Mouse (Mus musculus): ENCODE results near the gene Csk. TPM values are rescaled to one million over a fixed set of nuclear protein-coding genes. Genes with fewer than 3 reads are reported as not detected.
A peak's percentile ranks its signal among the peaks of the same experiment; 100 is the strongest.

Gene Csk
- polyA plus RNA-seq, 1 experiment from 2014 or later: 25.9 TPM

DNA sequence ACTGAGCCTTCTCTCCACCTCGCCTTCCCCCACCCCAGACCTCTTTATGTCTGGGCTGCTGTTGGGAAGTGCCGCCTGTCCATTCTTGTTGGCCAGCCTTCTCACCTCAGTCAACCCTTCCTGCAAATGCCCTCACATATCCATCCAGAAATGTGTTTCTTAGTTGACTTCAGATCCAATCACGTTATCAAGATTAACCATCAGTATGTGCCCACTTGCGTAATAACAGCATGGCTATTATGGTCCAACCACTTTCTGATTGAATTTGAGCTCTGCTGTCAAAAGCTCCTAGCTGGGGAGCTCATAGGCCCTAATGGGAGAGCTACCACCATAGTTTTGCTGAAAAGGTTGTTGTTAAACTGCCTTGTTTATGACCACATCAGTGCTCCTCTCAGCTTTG is 17.6 kb upstream of the Csk start:
- no peaks in the 10 kb centered on the region for H3K9me3 ChIP-seq
- H3K27me3 ChIP-seq: no peaks in the 10 kb centered on the region
- H3K9ac ChIP-seq: no peak overlapping the region
- H3K4me2 ChIP-seq: no peak overlapping the region
- ATAC-seq (ENCODE audit: borderline replicate concordance, extremely low read depth, low FRiP score, low TSS enrichment): no peak
- no peaks in the 10 kb centered on the region for H3K4me1 ChIP-seq
- 81% methylated on average over 4 of the region's 4 CpGs for WGBS
- H3K4me3 ChIP-seq: no peak overlapping the region
- H3K27ac ChIP-seq: no peak overlapping the region
- no peaks in the 10 kb centered on the region for H3K36me3 ChIP-seq

DNA sequence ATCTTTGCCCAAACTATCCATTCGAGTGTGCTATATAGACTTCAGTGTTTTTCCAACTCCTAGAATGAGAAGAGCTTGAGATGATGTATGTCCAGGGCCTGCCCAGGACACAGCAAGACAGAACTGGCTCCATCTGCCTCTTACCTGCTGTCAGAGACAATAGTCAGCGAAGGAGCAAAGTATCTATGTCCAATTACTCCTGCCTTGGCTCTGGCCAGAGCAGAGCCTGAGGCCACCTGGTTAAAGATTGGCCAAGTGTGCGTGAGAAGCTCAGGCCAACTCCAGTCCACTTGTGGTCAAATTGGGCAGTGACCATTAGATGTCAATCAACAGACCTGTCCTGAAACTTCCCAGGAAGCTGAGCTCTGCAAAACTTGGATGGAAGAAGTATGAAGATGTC is 16.1 kb upstream of the Csk start:
- Histone ChIP-seq H3K4me3 (no peak overlapping the region), H3K9me3 (no peaks in the 10 kb centered on the region), H3K36me3 (no peaks in the 10 kb centered on the region), H3K4me2 (no peak overlapping the region), H3K9ac (no peak overlapping the region), H3K27ac (no peak overlapping the region), H3K27me3 (no peaks in the 10 kb centered on the region), H3K4me1 (no peaks in the 10 kb centered on the region)
- no peak for ATAC-seq (ENCODE audit: borderline replicate concordance, extremely low read depth, low FRiP score, low TSS enrichment)
- WGBS: 77% methylated on average over 3 of the region's 3 CpGs

DNA sequence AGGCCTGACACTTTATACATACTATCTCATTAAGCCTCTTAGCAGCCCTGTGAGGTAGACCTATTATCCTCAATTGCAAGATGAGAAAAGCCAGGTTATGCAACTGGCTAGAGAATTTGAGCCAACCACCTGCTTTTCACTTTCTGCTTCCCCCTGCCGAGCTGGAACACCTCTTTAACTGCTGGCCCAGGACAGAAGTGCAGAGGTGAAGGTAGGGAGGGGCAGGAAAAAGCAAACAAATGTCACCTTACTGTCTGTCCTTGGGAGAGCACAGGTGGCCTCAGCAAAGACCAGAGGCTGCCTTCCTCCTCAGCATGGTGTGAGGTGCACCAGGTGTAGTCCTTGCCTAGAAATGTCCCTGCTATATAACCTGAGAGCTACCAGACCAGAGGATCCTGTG is 14.8 kb upstream of the Csk start:
- Histone ChIP-seq H3K27me3 (no peaks in the 10 kb centered on the region), H3K36me3 (no peaks in the 10 kb centered on the region), H3K4me3 (no peak overlapping the region), H3K4me2 (no peak overlapping the region), H3K9me3 (no peaks in the 10 kb centered on the region), H3K4me1 (no peaks in the 10 kb centered on the region), H3K27ac (no peak overlapping the region), H3K9ac (no peak overlapping the region)
- WGBS: 16% methylated on average over 1 of the region's 1 CpGs
- ATAC-seq (ENCODE audit: borderline replicate concordance, extremely low read depth, low FRiP score, low TSS enrichment): no peak

DNA sequence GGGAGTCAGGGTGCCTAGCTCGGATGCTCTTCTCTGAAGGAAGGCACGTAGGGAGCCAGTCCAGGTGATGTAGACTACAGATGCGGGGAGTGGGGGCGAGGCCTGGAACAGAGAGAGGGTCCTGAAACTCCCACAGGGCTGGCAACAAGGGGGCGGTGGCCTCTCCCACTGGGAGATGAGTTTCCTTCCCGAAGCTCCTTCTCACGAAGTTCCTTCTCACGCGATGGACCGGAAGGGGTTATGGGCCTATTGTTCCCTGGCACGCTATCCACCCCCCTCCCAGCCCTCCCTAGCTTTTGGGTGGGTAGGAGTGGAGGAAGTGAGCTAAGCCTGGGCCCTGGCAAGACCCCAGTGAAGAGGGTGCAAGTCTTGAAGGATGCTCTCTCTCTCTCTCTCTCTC is 14.4 kb upstream of the Csk start:
- 59% methylated on average over 11 of the region's 11 CpGs for WGBS
- H3K9ac ChIP-seq: no peak overlapping the region
- H3K4me2 ChIP-seq: no peak overlapping the region
- H3K9me3 ChIP-seq: no peaks in the 10 kb centered on the region
- no peaks in the 10 kb centered on the region for H3K27me3 ChIP-seq
- no peak overlapping the region for H3K4me3 ChIP-seq
- peak; percentile 62; the same call in 1 of the 2 replicates for ATAC-seq (ENCODE audit: borderline replicate concordance, extremely low read depth, low FRiP score, low TSS enrichment)
- H3K36me3 ChIP-seq: no peaks in the 10 kb centered on the region
- no peaks in the 10 kb centered on the region for H3K4me1 ChIP-seq
- H3K27ac ChIP-seq: peak overlapping the region; percentile 57; the same call in 1 of the 2 replicates

DNA sequence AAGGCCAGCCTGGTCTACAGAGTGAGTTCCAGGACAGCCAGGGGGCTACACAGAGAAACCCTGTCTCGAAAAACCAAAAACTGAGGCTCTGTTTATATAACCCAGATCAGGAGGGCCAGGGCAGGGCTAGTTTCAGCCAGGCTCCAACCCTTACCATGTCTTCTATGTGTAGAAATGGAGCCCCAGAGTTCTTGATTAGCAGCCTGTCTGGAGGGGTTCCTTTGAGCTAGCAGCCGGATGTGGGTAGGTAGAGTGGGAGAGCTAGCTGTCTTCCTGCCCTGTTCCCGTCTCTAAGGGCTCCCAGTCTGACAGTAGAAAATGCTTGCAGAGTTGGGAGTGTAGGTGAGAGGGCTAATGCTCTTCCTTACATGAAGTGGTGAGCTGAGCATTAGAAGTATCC is 13.7 kb upstream of the Csk start:
- no peaks in the 10 kb centered on the region for H3K4me1 ChIP-seq
- H3K9me3 ChIP-seq: no peaks in the 10 kb centered on the region
- H3K9ac ChIP-seq: no peak overlapping the region
- peak overlapping the region; percentile 57; the same call in 1 of the 2 replicates for H3K27ac ChIP-seq
- H3K36me3 ChIP-seq: no peaks in the 10 kb centered on the region
- 48% methylated on average over 3 of the region's 3 CpGs for WGBS
- no peak overlapping the region for H3K4me2 ChIP-seq
- no peak for ATAC-seq (ENCODE audit: borderline replicate concordance, extremely low read depth, low FRiP score, low TSS enrichment)
- H3K27me3 ChIP-seq: no peaks in the 10 kb centered on the region
- no peak overlapping the region for H3K4me3 ChIP-seq

DNA sequence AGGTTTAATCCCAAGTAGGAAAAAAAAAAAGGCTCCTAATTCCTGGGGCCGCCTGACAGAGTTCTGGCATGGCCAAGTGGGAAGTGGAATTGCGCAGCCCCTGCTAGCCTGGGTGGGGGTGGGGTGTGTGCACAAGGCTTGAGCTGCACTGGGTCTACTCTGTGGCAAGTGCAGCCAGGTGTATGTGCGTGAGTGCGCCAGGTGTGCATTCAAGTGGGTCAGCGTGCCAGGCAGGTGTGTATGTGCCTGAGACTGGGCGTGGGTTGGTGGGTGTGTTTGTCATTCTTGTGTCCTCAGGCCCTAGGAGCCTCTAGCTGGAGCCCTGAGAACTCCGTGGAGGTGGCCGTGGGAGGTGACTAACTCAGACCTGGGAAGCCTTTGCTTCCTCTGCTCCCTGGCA is 13.1 kb upstream of the Csk start:
- no peak overlapping the region for H3K4me3 ChIP-seq
- H3K27ac ChIP-seq: 0 out of 2 replicates have a peak overlapping the region, but pooled peaks have one; percentile 1
- no peak overlapping the region for H3K9ac ChIP-seq
- no peaks in the 10 kb centered on the region for H3K4me1 ChIP-seq
- no peak overlapping the region for H3K4me2 ChIP-seq
- ATAC-seq (ENCODE audit: borderline replicate concordance, extremely low read depth, low FRiP score, low TSS enrichment): peak; percentile 70
- H3K27me3 ChIP-seq: no peaks in the 10 kb centered on the region
- H3K9me3 ChIP-seq: no peaks in the 10 kb centered on the region
- H3K36me3 ChIP-seq: no peaks in the 10 kb centered on the region
- 64% methylated on average over 8 of the region's 8 CpGs for WGBS

DNA sequence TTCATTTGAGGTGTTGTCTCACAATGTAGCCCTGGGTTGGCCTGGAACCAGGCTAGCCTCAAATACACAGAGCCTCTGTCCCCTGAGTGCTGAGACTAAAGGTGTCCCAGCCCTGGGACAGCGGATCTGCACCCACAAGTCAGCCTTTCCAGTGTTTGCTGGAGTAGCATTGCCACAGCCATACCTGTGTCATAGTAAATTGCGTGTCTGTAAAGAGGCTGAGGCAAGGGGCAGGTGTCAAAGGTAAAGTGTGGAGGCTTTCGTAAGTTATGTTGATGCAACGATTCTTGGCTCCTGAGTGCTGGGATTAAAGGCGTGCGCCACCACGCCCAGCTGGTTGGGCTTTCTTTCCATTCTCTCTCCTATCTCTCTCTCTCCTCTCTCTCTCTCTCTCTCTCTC is 11.2 kb upstream of the Csk start:
- 36% methylated on average over 7 of the region's 7 CpGs for WGBS
- Histone ChIP-seq H3K4me1 (no peaks in the 10 kb centered on the region), H3K4me2 (no peak overlapping the region), H3K9me3 (no peaks in the 10 kb centered on the region), H3K27ac (no peak overlapping the region), H3K36me3 (no peaks in the 10 kb centered on the region), H3K9ac (no peak overlapping the region), H3K4me3 (no peak overlapping the region), H3K27me3 (no peaks in the 10 kb centered on the region)
- no peak for ATAC-seq (ENCODE audit: borderline replicate concordance, extremely low read depth, low FRiP score, low TSS enrichment)

DNA sequence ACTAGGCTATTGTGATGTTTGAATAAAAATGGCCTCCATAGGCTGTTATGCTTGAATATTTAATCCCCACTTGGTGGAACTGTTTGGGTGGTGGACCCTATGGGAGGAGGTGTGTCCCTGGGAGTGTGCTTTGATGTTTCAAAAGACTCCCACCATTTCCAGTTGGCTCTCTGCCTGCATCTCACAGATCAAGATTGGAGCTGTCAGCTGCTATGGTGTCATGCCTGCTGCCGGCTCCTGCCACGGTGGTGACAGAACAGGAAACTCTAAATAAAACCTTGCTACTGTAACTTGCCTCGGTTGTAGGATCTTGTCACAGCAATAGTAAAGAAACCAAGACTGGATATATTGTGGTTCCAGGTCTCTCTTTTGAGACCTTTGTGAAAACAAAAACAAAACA is 8.1 kb upstream of the Csk start:
- Histone ChIP-seq H3K4me1 (peaks cover 9% of the 10 kb centered on the region; the same call in 1 of the 2 replicates), H3K36me3 (no peaks in the 10 kb centered on the region), H3K9ac (no peak overlapping the region), H3K4me3 (no peak overlapping the region), H3K27ac (no peak overlapping the region), H3K27me3 (no peaks in the 10 kb centered on the region), H3K9me3 (no peaks in the 10 kb centered on the region), H3K4me2 (no peak overlapping the region)
- ATAC-seq (ENCODE audit: borderline replicate concordance, extremely low read depth, low FRiP score, low TSS enrichment): no peak
- WGBS: 32% methylated on average over 3 of the region's 3 CpGs

DNA sequence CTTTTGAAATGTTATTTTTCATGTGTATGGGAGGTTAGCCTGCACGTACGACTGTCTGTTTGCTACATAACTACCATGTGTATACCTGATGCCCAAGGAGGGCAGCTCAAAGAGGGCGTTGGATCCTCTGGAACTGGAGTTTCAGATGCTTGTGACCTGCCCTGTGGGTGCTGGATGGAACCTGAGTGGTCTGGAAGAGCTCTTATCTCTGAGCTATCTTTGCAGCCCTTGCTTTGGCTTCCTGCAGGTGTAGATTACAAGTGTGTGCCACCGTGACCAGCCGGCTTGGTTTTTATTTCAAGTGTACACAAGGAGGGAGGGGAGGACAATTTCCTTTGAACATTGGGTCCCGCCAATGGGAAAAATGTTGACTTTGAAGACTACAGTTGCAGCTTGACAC is 7.1 kb upstream of the Csk start:
- Histone ChIP-seq H3K36me3 (no peaks in the 10 kb centered on the region), H3K27me3 (no peaks in the 10 kb centered on the region), H3K9ac (no peak overlapping the region), H3K27ac (no peak overlapping the region), H3K4me2 (no peak overlapping the region), H3K4me3 (no peak overlapping the region), H3K4me1 (peaks cover 17% of the 10 kb centered on the region), H3K9me3 (no peaks in the 10 kb centered on the region)
- 55% methylated on average over 6 of the region's 6 CpGs for WGBS
- no peak for ATAC-seq (ENCODE audit: borderline replicate concordance, extremely low read depth, low FRiP score, low TSS enrichment)

DNA sequence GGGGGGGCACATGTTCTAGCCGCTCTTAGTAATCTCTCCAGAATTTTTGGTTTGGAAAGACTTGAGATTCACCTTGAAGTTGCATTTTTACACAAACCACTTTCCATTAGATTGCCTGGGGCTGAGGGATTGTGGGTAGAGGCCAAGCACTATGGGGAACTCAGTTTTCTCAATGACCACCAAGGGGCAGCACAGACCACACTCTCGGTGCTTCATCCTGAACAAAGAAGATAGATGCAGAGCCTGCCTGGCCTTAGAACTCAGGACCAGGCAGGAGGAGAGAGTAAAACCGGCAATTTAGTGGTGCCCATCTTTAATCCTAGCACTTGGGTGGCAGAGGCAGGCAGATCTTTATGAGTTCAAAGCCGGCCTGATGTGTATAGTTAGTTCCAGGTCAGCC is 6.3 kb upstream of the Csk start:
- peaks cover 17% of the 10 kb centered on the region for H3K4me1 ChIP-seq
- H3K27me3 ChIP-seq: peaks cover 1% of the 10 kb centered on the region; the same call in 1 of the 2 replicates
- H3K9ac ChIP-seq: no peak overlapping the region
- 16% methylated on average over 4 of the region's 4 CpGs for WGBS
- H3K36me3 ChIP-seq: no peaks in the 10 kb centered on the region
- no peak overlapping the region for H3K4me3 ChIP-seq
- H3K27ac ChIP-seq: no peak overlapping the region
- H3K4me2 ChIP-seq: no peak overlapping the region
- ATAC-seq (ENCODE audit: borderline replicate concordance, extremely low read depth, low FRiP score, low TSS enrichment): 0 out of 2 replicates have a peak, but pooled peaks have one; percentile 39
- H3K9me3 ChIP-seq: no peaks in the 10 kb centered on the region

DNA sequence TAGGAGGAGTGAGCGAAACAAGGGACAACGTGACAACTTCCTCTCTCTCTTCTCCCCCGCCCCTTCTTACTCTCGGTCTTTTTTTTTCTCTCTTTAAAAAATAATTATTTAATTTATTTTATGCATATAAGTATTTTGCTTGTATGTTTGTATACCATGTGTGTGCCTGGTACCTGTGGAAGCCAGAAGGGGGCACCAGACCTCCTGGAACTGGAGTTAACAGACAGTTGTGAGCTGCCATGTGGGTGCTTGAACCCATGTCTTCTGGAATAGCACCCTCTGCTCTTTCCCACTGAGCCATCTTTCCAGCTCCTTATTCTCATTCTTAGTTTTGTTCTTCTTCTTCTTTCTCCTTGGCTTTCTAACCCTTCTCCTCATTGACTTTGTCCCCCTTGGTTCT is 5.5 kb upstream of the Csk start:
- Histone ChIP-seq H3K4me3 (no peak overlapping the region), H3K27me3 (peaks cover 7% of the 10 kb centered on the region; the same call in 1 of the 2 replicates), H3K9ac (no peak overlapping the region), H3K4me2 (no peak overlapping the region), H3K36me3 (no peaks in the 10 kb centered on the region), H3K9me3 (no peaks in the 10 kb centered on the region), H3K27ac (no peak overlapping the region), H3K4me1 (peaks cover 17% of the 10 kb centered on the region)
- 69% methylated on average over 4 of the region's 4 CpGs for WGBS
- ATAC-seq (ENCODE audit: borderline replicate concordance, extremely low read depth, low FRiP score, low TSS enrichment): no peak

DNA sequence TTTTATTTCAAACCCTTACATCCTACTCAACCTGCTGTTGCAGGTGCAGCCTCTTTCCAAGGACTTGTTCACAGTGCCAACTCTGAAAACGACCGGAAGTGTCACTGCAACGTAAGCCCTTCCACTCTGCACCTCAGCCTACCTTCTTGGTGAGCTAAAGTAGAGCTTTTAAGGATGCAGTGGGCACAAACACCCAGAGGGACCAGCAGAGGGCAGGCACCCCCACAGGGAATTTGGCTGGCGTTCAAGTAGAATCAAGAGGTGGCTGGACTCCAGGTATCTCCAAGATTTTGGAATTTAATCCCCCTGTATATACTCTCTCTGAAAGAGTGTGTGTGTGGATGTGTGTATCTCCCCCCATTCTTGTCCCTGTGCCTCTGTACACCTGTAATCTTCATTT is 4.4 kb upstream of the Csk start:
- H3K4me1 ChIP-seq: peaks cover 17% of the 10 kb centered on the region
- no peak for ATAC-seq (ENCODE audit: borderline replicate concordance, extremely low read depth, low FRiP score, low TSS enrichment)
- no peak overlapping the region for H3K9ac ChIP-seq
- peaks cover 14% of the 10 kb centered on the region; the same call in 1 of the 2 replicates for H3K27me3 ChIP-seq
- no peak overlapping the region for H3K4me2 ChIP-seq
- H3K36me3 ChIP-seq: no peaks in the 10 kb centered on the region
- 28% methylated on average over 4 of the region's 4 CpGs for WGBS
- no peaks in the 10 kb centered on the region for H3K9me3 ChIP-seq
- no peak overlapping the region for H3K4me3 ChIP-seq
- H3K27ac ChIP-seq: no peak overlapping the region

All from lung, embryonic 15.5 days (tissue).